Mouse (Mus musculus) stomach, embryonic 15.5 days (tissue): ENCODE measurements around the gene Afdn. TPM values are rescaled to one million over a fixed set of nuclear protein-coding genes. Genes with fewer than 3 reads are reported as not detected.

Experiments used
- ATAC-seq: fragments of 200-750 bp; cut with Nextera tagmentation; 2 replicates; pipeline ENCODE4 v1.8.0; 2017; ENCODE audit warnings: low read depth, moderate number of reproducible peaks, moderate TSS enrichment; ENCODE audit not compliant: insufficient read depth, low FRiP score
- H3K27ac ChIP-seq: fragments of 300-500 bp; sonication (generic); 2 replicates; pipeline ENCODE4 v1.5.1; 2015; ENCODE audit warnings: mild to moderate bottlenecking, inconsistent platforms
- H3K27me3 ChIP-seq: fragments of 300-500 bp; sonication (generic); replicated peaks from 2 replicates; pipeline ENCODE4 v1.6.1; 2015; ENCODE audit warnings: inconsistent platforms
- H3K36me3 ChIP-seq: fragments of 300-500 bp; sonication (generic); 2 replicates; pipeline ENCODE4 v1.6.1; 2015; ENCODE audit warnings: inconsistent platforms
- H3K4me1 ChIP-seq: fragments of 300-500 bp; sonication (generic); 2 replicates; pipeline ENCODE4 v1.6.1; 2015; ENCODE audit warnings: inconsistent platforms
- H3K4me2 ChIP-seq: fragments of 300-500 bp; sonication (generic); 2 replicates; pipeline ENCODE4 v1.6.1; 2015; ENCODE audit warnings: mild to moderate bottlenecking, inconsistent platforms
- H3K4me3 ChIP-seq: fragments of 300-500 bp; sonication (generic); replicated peaks from 2 replicates; pipeline ENCODE4 v1.5.1; 2015; ENCODE audit warnings: inconsistent platforms
- H3K9ac ChIP-seq: fragments of 300-500 bp; sonication (generic); 2 replicates; pipeline ENCODE4 v1.6.1; 2015; ENCODE audit warnings: inconsistent platforms
- H3K9me3 ChIP-seq: fragments of 300-500 bp; sonication (generic); 2 replicates; pipeline ENCODE4 v1.6.1; 2016; ENCODE audit warnings: inconsistent platforms
- WGBS: fragments of 180-500 bp; shearing (Covaris S2); methylation state at CpG from one replicate; pipeline ENCODE4 v1.1.7; 2015; 5-methylcytosine and 5-hydroxymethylcytosine counted together
- polyA plus RNA-seq: library from polyadenylated mRNA; unstranded; fragments of >200 nt; fragmentation: Nextera tagmentation; extraction: Ambion mirVana; gene quantifications from 2 replicates; pipeline ENCODE4 v1.2.1, GENCODE M21; 2015

The Afdn gene
- 95.9 and 107 TPM in 2 replicates for polyA plus RNA-seq

DNA sequence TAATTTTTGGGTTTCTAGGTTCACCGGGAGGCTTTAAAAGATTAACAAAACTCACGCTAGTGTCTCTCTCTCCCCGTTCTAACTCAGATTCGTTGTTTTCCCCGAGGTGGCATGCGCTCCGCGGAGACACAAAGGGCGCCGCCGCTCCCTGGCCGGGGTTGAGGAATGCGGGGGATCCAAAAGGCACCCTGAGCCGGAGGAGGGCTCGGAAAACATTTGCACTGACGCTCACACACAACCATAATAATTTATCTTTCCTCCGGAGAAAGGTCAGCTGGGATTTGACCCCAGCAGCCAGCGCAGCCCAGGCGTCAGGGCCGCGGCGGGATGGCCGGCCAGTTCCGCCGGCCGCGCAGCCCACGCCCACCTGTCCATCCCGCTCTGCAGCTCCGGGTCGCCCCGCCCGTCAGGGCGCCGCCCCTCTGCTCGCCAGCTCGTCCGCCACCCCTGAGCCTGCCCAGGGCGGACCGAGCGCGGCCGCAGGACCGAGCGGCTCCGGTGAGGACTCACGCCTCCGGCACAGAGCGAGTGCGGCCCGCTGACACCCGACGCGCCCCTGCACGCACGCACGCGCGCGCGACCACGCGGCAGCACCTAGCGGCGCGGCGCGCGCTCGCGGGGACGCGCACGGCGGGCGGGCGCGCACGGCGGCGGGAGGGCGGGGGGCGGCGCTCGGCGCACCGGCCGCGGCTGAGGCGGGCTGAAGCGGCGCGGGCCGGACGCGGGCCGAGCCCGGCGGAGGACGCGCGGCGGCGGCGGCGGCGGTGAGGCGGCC lies at the start of gene Afdn:
TSS of gene Afdn (plus strand) at position 687 of the 775 bp plus-strand sequence.
- H3K27me3 ChIP-seq: no peaks in the 10 kb centered on the region
- H3K9ac ChIP-seq: peak within 1 kb of the TSS; percentile 81
- H3K4me2 ChIP-seq: peak within 1 kb of the TSS; percentile 98
- peak within 1 kb of the TSS; percentile 89 for H3K27ac ChIP-seq
- H3K4me1 ChIP-seq: peaks cover 4% of the 10 kb centered on the region; the same call in 1 of the 2 replicates
- H3K36me3 ChIP-seq: no peaks in the 10 kb centered on the region
- under 1% methylated on average over 91 of the region's 108 CpGs for WGBS
- ATAC-seq: peak; percentile 95
- no peaks in the 10 kb centered on the region for H3K9me3 ChIP-seq
- peak within 1 kb of the TSS; percentile 87 for H3K4me3 ChIP-seq

DNA sequence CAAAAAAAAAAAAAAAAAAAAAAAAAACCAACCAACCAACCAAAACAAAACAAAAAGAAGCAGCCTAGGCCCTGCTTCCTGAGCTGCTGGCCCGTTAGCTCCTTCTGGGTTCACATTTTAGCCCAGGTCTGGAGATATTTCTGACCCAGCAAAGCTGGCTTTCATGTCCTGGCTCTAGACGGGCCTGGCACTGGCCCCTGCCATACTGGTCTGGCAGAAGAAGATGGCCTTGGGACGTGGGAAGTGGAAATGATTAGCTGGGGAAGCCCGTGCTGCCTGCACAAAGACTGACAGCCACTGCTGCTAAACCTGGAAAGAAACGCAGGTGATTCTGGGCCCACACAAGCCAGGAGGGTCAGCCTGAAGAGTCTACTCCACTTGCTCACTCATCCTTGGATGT lies 49.2 kb upstream of the Afdn start:
- Histone ChIP-seq H3K9ac (no peak overlapping the region), H3K27ac (no peak overlapping the region), H3K36me3 (no peaks in the 10 kb centered on the region), H3K4me2 (no peak overlapping the region), H3K4me3 (no peak overlapping the region), H3K27me3 (no peaks in the 10 kb centered on the region), H3K9me3 (no peaks in the 10 kb centered on the region), H3K4me1 (0 out of 2 replicates have a peak, but pooled peaks cover 4% of the 10 kb centered on the region)
- 72% methylated on average over 5 of the region's 5 CpGs for WGBS
- no peak; the same call in 1 of the 2 replicates for ATAC-seq

DNA sequence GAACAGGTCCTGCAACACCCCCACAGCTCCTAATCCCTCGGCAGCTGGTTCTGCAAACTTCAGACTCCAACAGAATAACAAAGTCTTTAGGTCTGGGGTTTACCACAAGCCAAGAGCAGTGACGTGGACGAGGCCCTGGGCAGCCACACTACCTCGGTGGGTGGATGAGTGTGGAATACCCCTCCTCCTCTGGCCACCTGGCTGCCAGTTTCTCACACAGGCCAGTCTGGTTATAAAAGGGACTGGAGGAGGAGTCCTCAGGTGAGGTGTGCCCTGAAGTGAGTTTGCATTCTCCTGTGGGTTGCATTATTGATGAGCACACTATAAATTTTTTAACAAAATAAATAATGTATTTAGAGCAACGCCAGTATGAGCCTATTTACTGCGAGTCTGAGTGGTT lies 48.2 kb upstream of the Afdn start:
- ATAC-seq: no peak
- 55% methylated on average over 6 of the region's 6 CpGs for WGBS

DNA sequence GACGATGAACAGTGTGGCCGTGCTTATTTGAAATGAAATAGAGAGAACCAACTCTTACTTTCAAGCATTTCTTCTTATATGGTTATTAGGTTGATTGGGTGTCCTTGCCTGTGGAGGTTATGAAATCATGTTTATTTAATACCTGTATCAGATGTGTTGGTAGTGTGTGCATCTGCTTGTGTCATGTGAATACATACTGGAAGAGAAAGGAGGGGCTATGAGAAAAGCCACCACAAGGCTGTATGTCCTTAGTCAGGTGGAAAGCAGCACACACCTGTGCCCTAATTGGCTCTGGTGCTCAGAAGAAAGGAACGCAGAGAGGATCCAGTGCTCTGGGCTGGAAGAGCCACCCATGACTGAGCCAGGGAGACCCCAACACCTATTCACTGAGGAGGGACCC lies 47.8 kb upstream of the Afdn start:
- Histone ChIP-seq H3K9ac (no peak overlapping the region), H3K9me3 (no peaks in the 10 kb centered on the region)

More for the DNA sequence above, 48.2 kb upstream of the Afdn start:
- Histone ChIP-seq H3K4me2 (no peak overlapping the region), H3K36me3 (no peaks in the 10 kb centered on the region), H3K4me3 (no peak overlapping the region), H3K27me3 (no peaks in the 10 kb centered on the region), H3K9me3 (no peaks in the 10 kb centered on the region), H3K4me1 (0 out of 2 replicates have a peak, but pooled peaks cover 7% of the 10 kb centered on the region), H3K27ac (no peak overlapping the region), H3K9ac (no peak overlapping the region)

DNA sequence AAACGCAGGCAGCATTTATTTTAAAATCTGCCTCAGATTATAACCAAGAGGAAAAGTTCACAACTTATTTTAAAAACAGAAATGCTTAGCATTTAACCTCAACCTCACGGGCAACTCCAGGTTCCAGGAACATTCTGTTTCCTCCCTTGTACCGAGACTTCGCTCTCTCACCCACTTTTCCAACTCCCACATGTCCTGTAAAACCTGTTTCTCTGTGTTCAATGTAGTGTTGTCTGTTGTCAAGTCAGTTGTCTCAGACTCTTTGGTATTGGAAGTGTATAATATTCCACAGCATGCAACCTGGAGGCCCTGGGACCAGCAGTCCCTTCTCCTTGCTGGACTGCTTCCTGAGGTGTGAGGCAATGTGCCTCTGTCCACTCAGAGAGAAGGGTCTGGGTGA lies 46.2 kb upstream of the Afdn start:
- no peak overlapping the region for H3K4me3 ChIP-seq
- H3K4me2 ChIP-seq: no peak overlapping the region
- H3K9ac ChIP-seq: no peak overlapping the region
- no peak for ATAC-seq
- H3K27me3 ChIP-seq: no peaks in the 10 kb centered on the region
- 73% methylated on average over 4 of the region's 4 CpGs for WGBS
- no peaks in the 10 kb centered on the region for H3K36me3 ChIP-seq
- no peaks in the 10 kb centered on the region for H3K9me3 ChIP-seq
- H3K27ac ChIP-seq: no peak overlapping the region
- H3K4me1 ChIP-seq: 0 out of 2 replicates have a peak, but pooled peaks cover 7% of the 10 kb centered on the region

More for the DNA sequence above, 47.8 kb upstream of the Afdn start:
- Histone ChIP-seq H3K4me3 (no peak overlapping the region), H3K4me1 (0 out of 2 replicates have a peak, but pooled peaks cover 7% of the 10 kb centered on the region), H3K27me3 (no peaks in the 10 kb centered on the region), H3K27ac (no peak overlapping the region), H3K36me3 (no peaks in the 10 kb centered on the region), H3K4me2 (no peak overlapping the region)
- no peak for ATAC-seq
- 83% methylated on average over 3 of the region's 3 CpGs for WGBS

DNA sequence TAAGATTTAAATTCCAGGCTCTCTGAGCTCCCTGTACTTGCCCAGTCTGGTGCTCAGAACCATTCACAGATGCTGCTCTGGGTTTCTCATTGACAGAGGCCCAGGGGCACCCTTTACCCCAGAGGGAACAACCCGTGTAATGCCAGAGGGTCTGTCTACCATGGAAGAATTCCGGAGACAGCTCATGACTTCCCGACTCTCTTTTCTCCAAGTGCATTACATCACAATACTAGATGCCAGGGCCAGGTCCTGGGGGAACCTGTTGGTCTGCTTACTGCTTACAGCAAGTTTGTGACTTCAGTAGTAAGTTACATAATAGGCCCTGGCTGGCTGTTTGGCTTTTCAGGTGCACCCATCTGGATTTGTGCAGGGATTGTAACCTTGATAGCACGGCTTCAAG lies 45.7 kb upstream of the Afdn start:
- no peak for ATAC-seq
- H3K9ac ChIP-seq: no peak overlapping the region

DNA sequence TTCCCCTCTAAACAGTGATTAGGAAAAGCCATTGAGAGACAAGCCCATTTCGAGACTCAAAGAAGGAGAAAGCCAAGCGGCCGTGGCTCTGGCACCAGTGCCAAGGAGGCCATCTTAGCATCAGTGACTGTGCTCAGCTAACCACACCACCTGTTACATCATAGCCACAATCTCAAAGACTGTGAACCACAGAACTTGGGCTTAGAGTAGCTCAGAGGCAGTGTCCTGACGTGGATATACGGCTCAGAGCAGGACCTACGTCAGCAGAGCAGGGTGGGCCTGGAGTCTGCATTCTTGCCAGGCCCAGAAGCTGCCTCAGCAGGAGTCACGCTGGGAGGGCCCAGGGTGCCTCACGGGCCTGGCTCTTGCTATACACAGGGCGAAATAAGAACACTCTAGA lies 44.8 kb upstream of the Afdn start:
- 0 out of 2 replicates have a peak, but pooled peaks cover 7% of the 10 kb centered on the region for H3K4me1 ChIP-seq
- no peak overlapping the region for H3K4me2 ChIP-seq
- H3K27ac ChIP-seq: no peak overlapping the region
- ATAC-seq: no peak
- H3K4me3 ChIP-seq: no peak overlapping the region
- H3K36me3 ChIP-seq: no peaks in the 10 kb centered on the region
- 70% methylated on average over 9 of the region's 9 CpGs for WGBS
- no peaks in the 10 kb centered on the region for H3K27me3 ChIP-seq
- no peaks in the 10 kb centered on the region for H3K9me3 ChIP-seq
- H3K9ac ChIP-seq: no peak overlapping the region

More for the DNA sequence above, 45.7 kb upstream of the Afdn start:
- Histone ChIP-seq H3K9me3 (no peaks in the 10 kb centered on the region), H3K36me3 (no peaks in the 10 kb centered on the region), H3K4me3 (no peak overlapping the region), H3K4me2 (no peak overlapping the region), H3K27me3 (no peaks in the 10 kb centered on the region), H3K27ac (no peak overlapping the region; the same call in 1 of the 2 replicates), H3K4me1 (0 out of 2 replicates have a peak, but pooled peaks cover 7% of the 10 kb centered on the region)
- 52% methylated on average over 4 of the region's 4 CpGs for WGBS

DNA sequence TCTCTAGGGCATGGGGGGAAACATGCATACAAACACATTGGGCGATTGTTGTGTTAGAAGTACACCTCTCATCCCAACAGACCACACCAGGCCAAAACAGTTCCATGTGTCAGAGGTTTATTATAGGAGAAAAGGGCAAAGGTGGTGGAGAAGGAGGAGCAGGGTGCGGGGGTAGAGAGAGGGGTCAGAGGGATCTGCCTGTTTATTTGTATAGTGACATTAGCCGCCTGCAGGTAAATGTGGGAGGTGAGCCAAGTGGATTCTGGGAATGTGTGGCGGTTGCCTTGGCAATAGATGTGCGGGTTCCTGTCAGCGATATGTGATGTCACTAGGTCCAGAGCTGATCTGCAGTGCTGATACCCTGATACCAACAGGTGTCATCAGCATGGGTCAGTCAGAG lies 44.0 kb upstream of the Afdn start:
- WGBS: 69% methylated on average over 6 of the region's 6 CpGs
- no peak overlapping the region for H3K4me2 ChIP-seq
- no peak overlapping the region for H3K4me3 ChIP-seq
- ATAC-seq: no peak
- 0 out of 2 replicates have a peak, but pooled peaks cover 7% of the 10 kb centered on the region for H3K4me1 ChIP-seq
- H3K9ac ChIP-seq: no peak overlapping the region
- H3K9me3 ChIP-seq: no peaks in the 10 kb centered on the region
- H3K27me3 ChIP-seq: no peaks in the 10 kb centered on the region
- H3K36me3 ChIP-seq: no peaks in the 10 kb centered on the region
- no peak overlapping the region for H3K27ac ChIP-seq

DNA sequence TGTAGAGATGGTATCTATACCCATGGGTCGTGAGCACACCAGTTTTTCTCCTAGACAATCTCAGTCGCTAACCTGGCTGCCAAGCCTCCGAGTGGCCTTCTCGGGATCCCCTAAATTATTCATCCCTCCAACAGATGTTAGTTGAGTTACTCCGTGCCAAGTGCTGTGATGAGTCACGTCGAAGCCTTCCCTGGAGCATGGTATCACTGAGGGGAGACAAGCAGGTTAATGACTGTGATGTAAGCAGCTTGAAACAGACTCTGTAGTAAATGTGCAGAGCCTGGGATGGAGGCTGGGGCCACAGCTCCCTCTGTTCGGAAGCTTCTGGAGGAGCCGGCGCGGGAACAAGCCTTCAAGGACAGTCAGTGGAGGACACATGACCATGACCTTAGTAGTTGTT lies 42.9 kb upstream of the Afdn start:
- no peak overlapping the region for H3K4me2 ChIP-seq
- H3K27ac ChIP-seq: no peak overlapping the region
- H3K9ac ChIP-seq: no peak overlapping the region
- WGBS: 75% methylated on average over 11 of the region's 11 CpGs
- H3K9me3 ChIP-seq: no peaks in the 10 kb centered on the region
- no peaks in the 10 kb centered on the region for H3K36me3 ChIP-seq
- H3K4me1 ChIP-seq: 0 out of 2 replicates have a peak, but pooled peaks cover 7% of the 10 kb centered on the region
- no peaks in the 10 kb centered on the region for H3K27me3 ChIP-seq
- ATAC-seq: no peak
- no peak overlapping the region for H3K4me3 ChIP-seq

DNA sequence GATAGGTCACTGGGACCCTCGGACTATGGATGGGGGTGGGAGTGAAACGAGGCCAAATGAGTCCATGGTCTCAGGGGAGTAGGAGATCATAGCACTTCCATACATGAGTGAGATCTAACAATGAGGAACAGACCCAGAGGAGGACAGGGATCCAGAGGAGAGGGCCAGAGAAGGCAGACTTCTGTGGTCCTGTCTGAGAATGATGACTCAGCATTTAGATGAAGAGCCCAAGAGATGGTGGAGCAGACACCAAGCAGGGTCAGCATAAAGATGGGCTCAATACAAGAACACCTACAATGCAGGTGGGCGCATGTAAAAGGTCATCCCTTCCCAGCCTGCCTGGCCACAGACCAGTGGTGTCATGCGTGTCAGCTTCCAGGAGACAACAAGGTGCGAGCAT lies 40.2 kb upstream of the Afdn start:
- H3K9ac ChIP-seq: no peak overlapping the region
- no peak overlapping the region for H3K4me3 ChIP-seq
- 89% methylated on average over 5 of the region's 5 CpGs for WGBS
- no peak overlapping the region for H3K4me2 ChIP-seq
- 0 out of 2 replicates have a peak, but pooled peaks cover 6% of the 10 kb centered on the region for H3K4me1 ChIP-seq
- no peaks in the 10 kb centered on the region for H3K36me3 ChIP-seq
- H3K27ac ChIP-seq: no peak overlapping the region
- ATAC-seq: no peak
- H3K27me3 ChIP-seq: no peaks in the 10 kb centered on the region
- no peaks in the 10 kb centered on the region for H3K9me3 ChIP-seq

DNA sequence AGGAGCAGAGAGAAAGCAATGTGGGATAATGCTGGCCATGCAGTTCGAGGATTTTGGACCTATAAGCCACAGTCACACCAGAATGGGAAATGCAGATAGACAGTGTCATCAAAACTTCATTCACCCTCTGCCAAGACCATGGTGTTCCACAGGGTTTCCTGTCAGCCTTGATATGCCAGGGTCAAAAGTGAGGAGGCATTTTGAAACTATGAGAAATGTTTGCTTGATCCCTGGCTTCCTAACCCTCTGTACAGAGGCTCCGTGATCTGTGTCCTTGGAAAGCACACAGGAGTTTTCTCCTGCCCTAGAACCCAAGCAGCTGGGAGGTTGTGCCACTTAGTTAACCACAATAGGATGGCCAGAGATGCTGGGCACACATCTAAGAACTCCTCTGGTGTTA lies 39.0 kb upstream of the Afdn start:
- H3K9me3 ChIP-seq: no peaks in the 10 kb centered on the region
- H3K27ac ChIP-seq: no peak overlapping the region
- WGBS: 70% methylated on average over 2 of the region's 2 CpGs
- H3K36me3 ChIP-seq: no peaks in the 10 kb centered on the region
- no peak for ATAC-seq
- H3K9ac ChIP-seq: no peak overlapping the region
- no peak overlapping the region for H3K4me3 ChIP-seq
- no peak overlapping the region for H3K4me2 ChIP-seq
- 0 out of 2 replicates have a peak, but pooled peaks cover 2% of the 10 kb centered on the region for H3K4me1 ChIP-seq
- H3K27me3 ChIP-seq: no peaks in the 10 kb centered on the region

DNA sequence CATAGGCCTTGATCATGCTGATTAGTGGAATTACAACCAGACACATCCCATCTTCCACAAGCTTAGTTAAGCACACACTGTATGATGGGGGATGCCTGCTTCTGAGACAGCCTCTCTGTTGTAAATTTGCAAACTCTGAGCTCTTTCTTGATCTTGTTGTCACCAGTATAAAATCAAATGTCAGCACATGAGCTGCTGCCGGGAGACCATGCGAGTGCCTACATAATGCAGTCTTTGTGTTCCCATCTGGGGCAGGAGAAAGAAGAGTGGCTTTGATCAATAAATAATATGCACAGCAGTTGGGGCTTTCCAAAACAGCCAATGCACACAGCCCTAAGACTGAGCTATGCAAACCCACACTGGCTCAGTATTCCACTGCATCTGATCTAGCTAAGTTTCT lies 37.9 kb upstream of the Afdn start:
- Histone ChIP-seq H3K27ac (no peak overlapping the region), H3K9ac (no peak overlapping the region), H3K4me1 (no peaks in the 10 kb centered on the region), H3K4me2 (no peak overlapping the region), H3K27me3 (no peaks in the 10 kb centered on the region), H3K9me3 (no peaks in the 10 kb centered on the region), H3K4me3 (no peak overlapping the region), H3K36me3 (no peaks in the 10 kb centered on the region)
- WGBS: 78% methylated on average over 2 of the region's 2 CpGs
- ATAC-seq: no peak
